Mouse (Mus musculus) MEL (cell line): ENCODE results near the gene Prdm15. TPM values are rescaled to one million over a fixed set of nuclear protein-coding genes. Genes with fewer than 3 reads are reported as not detected.

Source experiments
- DNase-seq: peaks from one replicate; pipeline ENCODE4 v3.0.0; 2011; ENCODE audit warnings: low read depth, low spot score
- H3K27ac ChIP-seq: 2 replicates; pipeline ENCODE4 v1.5.1; 2012; ENCODE audit warnings: low read depth, mild to moderate bottlenecking, control low read depth, low read length, moderate library complexity; ENCODE audit not compliant: control insufficient read depth
- H3K27me3 ChIP-seq, 2 experiments: fragments of 150-350 bp in 1 of 2; sonication (generic) in 1 of 2; 2 replicates each; pipeline ENCODE4 v1.6.1; 2012; ENCODE audit warnings: low read length in 2 of 2, mild to moderate bottlenecking in 2 of 2, improper control_type of control experiment in 1 of 2, moderate library complexity in 1 of 2; ENCODE audit not compliant: insufficient read depth in 2 of 2, control insufficient read depth in 1 of 2
- H3K36me3 ChIP-seq, 2 experiments: 2 replicates each; pipeline ENCODE4 v1.6.1; 2012 to 2014; ENCODE audit warnings: low read length in 2 of 2, improper control_type of control experiment in 1 of 2, inconsistent platforms in 1 of 2, mild to moderate bottlenecking in 1 of 2; ENCODE audit not compliant: insufficient read depth in 2 of 2, control insufficient read depth in 1 of 2
- H3K4me1 ChIP-seq, 2 experiments: fragments of 150-350 bp in 1 of 2; sonication (generic) in 1 of 2; 2 replicates each; pipeline ENCODE4 v1.6.1; 2012; ENCODE audit warnings: low read length in 2 of 2, improper control_type of control experiment in 1 of 2, mild to moderate bottlenecking in 1 of 2; ENCODE audit not compliant: insufficient read depth in 2 of 2, control insufficient read depth in 1 of 2
- H3K4me3 ChIP-seq, 2 experiments: fragments of 150-350 bp in 1 of 2; sonication (generic) in 1 of 2; 2 replicates each; pipeline ENCODE4 v1.5.1; 2012; ENCODE audit warnings: low read depth in 2 of 2, low read length in 2 of 2, mild to moderate bottlenecking in 2 of 2, moderate library complexity in 2 of 2, control low read depth in 1 of 2, improper control_type of control experiment in 1 of 2; ENCODE audit not compliant: control insufficient read depth in 1 of 2, insufficient read depth in 1 of 2
- H3K79me2 ChIP-seq: 2 replicates; pipeline ENCODE4 v1.6.1; 2012; ENCODE audit warnings: mild to moderate bottlenecking, low read length, moderate library complexity; ENCODE audit not compliant: control insufficient read depth, poor library complexity, insufficient read depth
- H3K9ac ChIP-seq: 2 replicates; pipeline ENCODE4 v1.6.1; 2012; ENCODE audit warnings: low read depth, mild to moderate bottlenecking, control low read depth, low read length, moderate library complexity; ENCODE audit not compliant: control insufficient read depth, poor library complexity, severe bottlenecking
- H3K9me3 ChIP-seq: fragments of 150-350 bp; sonication (generic); replicated peaks from 2 replicates; pipeline ENCODE4 v1.6.1; 2012; ENCODE audit warnings: mild to moderate bottlenecking, low read length, improper control_type of control experiment, moderate library complexity; ENCODE audit not compliant: insufficient read depth
- BHLHE40 ChIP-seq: IDR thresholded peaks from 2 replicates; pipeline ENCODE4 v1.6.1; 2012; ENCODE audit warnings: low read depth, mild to moderate bottlenecking, inconsistent platforms, low read length, improper control_type of control experiment, borderline replicate concordance
- CHD1 ChIP-seq: IDR thresholded peaks from 2 replicates; pipeline ENCODE4 v1.6.1; 2012; ENCODE audit warnings: low read depth, mild to moderate bottlenecking, inconsistent platforms, low read length, improper control_type of control experiment
- CHD2 ChIP-seq: IDR thresholded peaks from 2 replicates; pipeline ENCODE4 v1.6.1; 2011; ENCODE audit warnings: low read length, improper control_type of control experiment
- CTCF ChIP-seq, 3 experiments: IDR thresholded peaks in 2 of 3; conservative IDR thresholded peaks in 1 of 3; 2 replicates each; pipeline ENCODE4 v1.5.1; 2011 to 2012; ENCODE audit warnings: low read length in 3 of 3, low read depth in 2 of 3, mild to moderate bottlenecking in 2 of 3, improper control_type of control experiment in 1 of 3, inconsistent platforms in 1 of 3, mixed read lengths in 1 of 3, moderate library complexity in 1 of 3; ENCODE audit not compliant: control insufficient read depth in 1 of 3, insufficient read depth in 1 of 3, poor library complexity in 1 of 3, severe bottlenecking in 1 of 3
- E2F4 ChIP-seq: IDR thresholded peaks from 2 replicates; pipeline ENCODE4 v1.6.1; 2011; ENCODE audit warnings: low read depth, low read length, improper control_type of control experiment, borderline replicate concordance
- ELF1 ChIP-seq: IDR thresholded peaks from 2 replicates; pipeline ENCODE4 v1.6.1; 2014; ENCODE audit warnings: low read depth, mild to moderate bottlenecking, inconsistent platforms, low read length, improper control_type of control experiment, moderate library complexity
- EP300 ChIP-seq, 2 experiments: IDR thresholded peaks; 2 replicates each; pipeline ENCODE4 v1.6.1; 2011; ENCODE audit warnings: improper control_type of control experiment in 2 of 2, low read length in 2 of 2, low read depth in 1 of 2, mild to moderate bottlenecking in 1 of 2
- GABPA ChIP-seq: IDR thresholded peaks from 2 replicates; pipeline ENCODE4 v1.6.1; 2012; ENCODE audit warnings: low read depth, mild to moderate bottlenecking, inconsistent platforms, low read length, improper control_type of control experiment, moderate library complexity
- GATA1 ChIP-seq: IDR thresholded peaks from 2 replicates; pipeline ENCODE4 v1.6.1; 2011; ENCODE audit warnings: low read depth, low read length, improper control_type of control experiment
- HCFC1 ChIP-seq: IDR thresholded peaks from 2 replicates; pipeline ENCODE4 v1.6.1; 2012; ENCODE audit warnings: low read depth, mild to moderate bottlenecking, inconsistent platforms, low read length, improper control_type of control experiment, moderate library complexity
- JUND ChIP-seq: IDR thresholded peaks from 2 replicates; pipeline ENCODE4 v1.6.1; 2011; ENCODE audit warnings: low read depth, mild to moderate bottlenecking, improper control_type of control experiment, low read length
- KAT2A ChIP-seq: conservative IDR thresholded peaks from 2 replicates; pipeline ENCODE4 v1.6.1; 2012; ENCODE audit warnings: low read depth, low read length, improper control_type of control experiment, inconsistent platforms
- MAFK ChIP-seq: IDR thresholded peaks from 2 replicates; pipeline ENCODE4 v1.6.1; 2011; ENCODE audit warnings: low read depth, mild to moderate bottlenecking, low read length, improper control_type of control experiment, borderline replicate concordance
- MAX ChIP-seq: IDR thresholded peaks from 2 replicates; pipeline ENCODE4 v1.6.1; 2011; ENCODE audit warnings: low read length, improper control_type of control experiment
- MAZ ChIP-seq: IDR thresholded peaks from 2 replicates; pipeline ENCODE4 v1.6.1; 2012; ENCODE audit warnings: low read depth, mild to moderate bottlenecking, inconsistent platforms, low read length, improper control_type of control experiment
- MEF2A ChIP-seq: IDR thresholded peaks from 2 replicates; pipeline ENCODE4 v1.6.1; 2014; ENCODE audit warnings: low read depth, mild to moderate bottlenecking, inconsistent platforms, low read length, improper control_type of control experiment; ENCODE audit not compliant: poor library complexity, insufficient replicate concordance, severe bottlenecking; ENCODE audit errors: extremely low read depth
- MXI1 ChIP-seq: IDR thresholded peaks from 2 replicates; pipeline ENCODE4 v1.6.1; 2011; ENCODE audit warnings: mild to moderate bottlenecking, low read depth, low read length, improper control_type of control experiment
- MYC ChIP-seq: IDR thresholded peaks from 2 replicates; pipeline ENCODE4 v1.6.1; 2011; ENCODE audit warnings: low read depth, mild to moderate bottlenecking, low read length, improper control_type of control experiment, moderate library complexity
- NRF1 ChIP-seq: IDR thresholded peaks from 2 replicates; pipeline ENCODE4 v1.6.1; 2014; ENCODE audit warnings: low read depth, mild to moderate bottlenecking, inconsistent platforms, low read length, improper control_type of control experiment, moderate library complexity; ENCODE audit not compliant: poor library complexity, insufficient read depth, severe bottlenecking
- POLR2A ChIP-seq, 2 experiments: IDR thresholded peaks; 2 replicates each; pipeline ENCODE4 v1.6.1; 2011 to 2012; ENCODE audit warnings: low read length in 2 of 2, mild to moderate bottlenecking in 2 of 2, control low read depth in 1 of 2, improper control_type of control experiment in 1 of 2, low read depth in 1 of 2, moderate library complexity in 1 of 2; ENCODE audit not compliant: control insufficient read depth in 1 of 2, insufficient read depth in 1 of 2, poor library complexity in 1 of 2
- POLR2AphosphoS2 ChIP-seq: IDR thresholded peaks from 2 replicates; pipeline ENCODE4 v1.6.1; 2011; ENCODE audit warnings: low read length, improper control_type of control experiment
- POLR2AphosphoS5 ChIP-seq: IDR thresholded peaks from 2 replicates; pipeline ENCODE4 v1.6.1; 2012; ENCODE audit warnings: low read depth, borderline replicate concordance, mild to moderate bottlenecking, inconsistent platforms, low read length, moderate library complexity, mixed read lengths
- RAD21 ChIP-seq: IDR thresholded peaks from 2 replicates; pipeline ENCODE4 v1.6.1; 2011; ENCODE audit warnings: mild to moderate bottlenecking, low read depth, low read length, improper control_type of control experiment
- RCOR1 ChIP-seq: IDR thresholded peaks from 2 replicates; pipeline ENCODE4 v1.6.1; 2012; ENCODE audit warnings: low read depth, mild to moderate bottlenecking, inconsistent platforms, low read length, improper control_type of control experiment
- SIN3A ChIP-seq: IDR thresholded peaks from 2 replicates; pipeline ENCODE4 v1.6.1; 2012; ENCODE audit warnings: low read length, improper control_type of control experiment, inconsistent platforms
- SMC3 ChIP-seq: IDR thresholded peaks from 2 replicates; pipeline ENCODE4 v1.6.1; 2011; ENCODE audit warnings: low read depth, low read length, improper control_type of control experiment
- TAL1 ChIP-seq: IDR thresholded peaks from 2 replicates; pipeline ENCODE4 v1.6.1; 2012; ENCODE audit warnings: mild to moderate bottlenecking, inconsistent platforms, low read length, moderate library complexity, mixed read lengths
- TBP ChIP-seq: IDR thresholded peaks from 2 replicates; pipeline ENCODE4 v1.8.0; 2011; ENCODE audit warnings: low read depth, low read length, improper control_type of control experiment
- TCF12 ChIP-seq: IDR thresholded peaks from 2 replicates; pipeline ENCODE4 v1.6.1; 2014; ENCODE audit warnings: low read depth, mild to moderate bottlenecking, inconsistent platforms, low read length, improper control_type of control experiment, moderate library complexity
- UBTF ChIP-seq: IDR thresholded peaks from 2 replicates; pipeline ENCODE4 v1.6.1; 2012; ENCODE audit warnings: low read depth, mild to moderate bottlenecking, inconsistent platforms, low read length, improper control_type of control experiment, moderate library complexity, borderline replicate concordance; ENCODE audit not compliant: insufficient read depth
- ZC3H11A ChIP-seq: IDR thresholded peaks from 2 replicates; pipeline ENCODE4 v1.6.1; 2012; ENCODE audit warnings: low read depth, mild to moderate bottlenecking, inconsistent platforms, low read length, improper control_type of control experiment
- ZKSCAN1 ChIP-seq: IDR thresholded peaks from 2 replicates; pipeline ENCODE4 v1.6.1; 2012; ENCODE audit warnings: low read depth, mild to moderate bottlenecking, inconsistent platforms, low read length, improper control_type of control experiment, moderate library complexity
- ZMIZ1 ChIP-seq: IDR thresholded peaks from 2 replicates; pipeline ENCODE4 v1.6.1; 2012; ENCODE audit warnings: low read depth, mild to moderate bottlenecking, inconsistent platforms, low read length, improper control_type of control experiment, moderate library complexity
- ZNF384 ChIP-seq: IDR thresholded peaks from 2 replicates; pipeline ENCODE4 v1.6.1; 2012; ENCODE audit warnings: low read depth, mild to moderate bottlenecking, inconsistent platforms, low read length, improper control_type of control experiment
- polyA plus RNA-seq, 2 experiments: library from polyadenylated mRNA; stranded (reverse) in 1 of 2; unstranded in 1 of 2; fragments of >175 nt in 1 of 2; fragments of >200 nt in 1 of 2; gene quantifications; 2 replicates each; pipeline versions ENCODE4 v1.2.1 to v1.2.4; 2012; ENCODE audit warnings: low replicate concordance in 2 of 2, low read depth in 1 of 2; ENCODE audit not compliant: insufficient read length in 2 of 2, insufficient read depth in 1 of 2, missing spikeins in 1 of 2
- total RNA-seq: library from RNA; depleted of rRNA; stranded (reverse); fragments of 300-350 nt; gene quantifications from 2 replicates; pipeline ENCODE4 v1.2.3, GENCODE M21; 2012

Prdm15 gene
- total and polyA plus RNA-seq, 3 experiments: 10.7 to 12.0 TPM; not detected in 1

DNA sequence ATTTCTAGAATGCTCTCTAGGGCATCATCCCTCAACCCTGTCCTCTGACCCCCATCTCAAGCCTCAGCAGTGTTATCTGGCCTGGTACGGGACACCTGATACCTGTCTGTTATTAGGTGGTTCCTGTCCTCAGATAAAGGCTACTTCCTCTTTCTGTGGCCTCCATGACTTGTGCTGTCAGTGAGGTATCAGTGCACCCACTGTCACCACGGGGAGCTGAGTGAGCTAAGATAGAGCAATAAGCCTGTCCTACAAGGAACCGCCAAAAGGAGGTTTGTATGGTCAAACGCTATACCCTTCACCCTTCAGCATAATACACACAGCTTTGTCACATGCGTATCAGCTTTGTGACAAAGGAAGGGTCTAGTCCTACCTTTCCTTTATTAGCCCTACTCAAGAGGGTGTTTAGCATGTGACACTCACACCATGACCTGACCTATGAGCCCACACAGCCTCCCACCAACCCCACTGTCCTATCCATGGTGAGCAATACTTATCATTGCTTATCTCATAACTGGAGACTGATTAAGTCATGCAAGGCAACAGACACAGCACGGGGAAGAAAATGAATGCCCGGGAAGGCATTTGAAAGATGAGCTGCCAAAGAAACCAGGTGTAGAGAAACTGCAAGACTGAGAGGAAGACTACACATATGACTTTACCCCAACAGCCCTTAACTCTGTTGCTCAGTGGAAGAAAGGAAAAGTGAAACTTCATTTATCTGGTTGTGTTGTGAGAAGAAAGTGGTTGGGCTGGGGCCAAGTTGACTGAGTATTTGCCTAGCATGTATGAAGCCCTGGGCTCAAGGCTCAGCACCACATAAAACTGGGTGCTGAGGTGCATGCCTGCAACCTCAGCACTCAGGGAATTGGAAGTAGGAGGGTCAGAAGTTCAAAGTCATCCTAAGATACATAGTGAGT, 53.4 kb downstream of the Prdm15 start:
- Histone ChIP-seq H3K4me1 (peaks cover 27 to 30% of the 10 kb centered on the region in 2 experiments), H3K36me3 (peaks cover 7 to 36% of the 10 kb centered on the region in 2 experiments), H3K79me2 (no peaks in the 10 kb centered on the region), H3K27ac (peak overlapping the region; percentile 95), H3K9me3 (no peaks in the 10 kb centered on the region), H3K27me3 (no peaks in the 10 kb centered on the region), H3K4me3 (peak overlapping the region; percentile 0 to 32), H3K9ac (peak overlapping the region; percentile 23)
- DNase-seq: peak; percentile 95
- TF ChIP-seq TAL1: peak; percentile 90
- TF ChIP-seq POLR2A (IDR thresholded peaks at IDR 0.05; ENCODE audit: control insufficient read depth in 1 of 2, insufficient read depth in 1 of 2, low read depth in 1 of 2, low read length in 2 of 2, poor library complexity in 1 of 2): peak in 1 of 2 experiments; percentile 46; a peak in 2 of 4 replicates
- peak; percentile 69; the same call in 1 of the 2 replicates for TF ChIP-seq BHLHE40
- no peak for TF ChIP-seq ZMIZ1
- TF ChIP-seq MEF2A: no peak
- TF ChIP-seq SMC3: peak; percentile 15; the same call in 1 of the 2 replicates
- TF ChIP-seq CTCF (IDR thresholded peaks at IDR 0.05 in 2 of 3, conservative IDR thresholded peaks at IDR 0.05 in 1 of 3; ENCODE audit: control insufficient read depth in 1 of 3, insufficient read depth in 1 of 3, low read depth in 2 of 3, low read length in 3 of 3, poor library complexity in 1 of 3, severe bottlenecking in 1 of 3): no peak
- TF ChIP-seq GABPA: no peak
- peak; percentile 76 for TF ChIP-seq MAZ
- peak; percentile 98 for TF ChIP-seq GATA1
- no peak for TF ChIP-seq RAD21
- TF ChIP-seq UBTF: no peak
- peak; percentile 43; the same call in 1 of the 2 replicates for TF ChIP-seq KAT2A
- TF ChIP-seq MAX: no peak; the same call in 1 of the 2 replicates
- peak; percentile 46 for TF ChIP-seq E2F4
- no peak for TF ChIP-seq ZC3H11A
- TF ChIP-seq CHD1: peak; percentile 25; the same call in 1 of the 2 replicates
- TF ChIP-seq TBP: peak; percentile 31; the same call in 1 of the 2 replicates
- no peak for TF ChIP-seq ZNF384
- no peak for TF ChIP-seq ELF1
- TF ChIP-seq MXI1: peak; percentile 82
- TF ChIP-seq EP300 (IDR thresholded peaks at IDR 0.05; ENCODE audit: low read depth in 1 of 2, low read length in 2 of 2): peak; percentile 99 to 100
- TF ChIP-seq MAFK: peak; percentile 83
- no peak for TF ChIP-seq ZKSCAN1
- peak; percentile 90 for TF ChIP-seq RCOR1
- peak; percentile 66; the same call in 1 of the 2 replicates for TF ChIP-seq MYC
- no peak for TF ChIP-seq POLR2AphosphoS5
- TF ChIP-seq TCF12: peak; percentile 97
- TF ChIP-seq SIN3A: peak; percentile 86
- peak; percentile 33; the same call in 1 of the 2 replicates for TF ChIP-seq HCFC1
- peak; percentile 71; the same call in 1 of the 2 replicates for TF ChIP-seq POLR2AphosphoS2
- no peak; the same call in 1 of the 2 replicates for TF ChIP-seq NRF1
- peak; percentile 55; the same call in 1 of the 2 replicates for TF ChIP-seq CHD2
- peak; percentile 75; the same call in 1 of the 2 replicates for TF ChIP-seq JUND
